12 mouse cellular contexts compared by ENCODE assay signal in genomic region chr13:41825379-41825966, GRCm38 (mm10). TPM values are rescaled to one million over a fixed set of nuclear protein-coding genes. Genes with fewer than 3 reads are reported as not detected.
DNase-seq lines count a peak whose midpoint lies in the region; ATAC-seq and TF ChIP-seq lines count a peak whose summit lies in the region.
"Had no signal": no experiment of that assay in that cellular context is flagged by ENCODE, and none has a peak within 500 bp of the region (broad histone marks: within the 10 kb centered on the region; RNA-seq: fewer than 3 reads in every experiment).

No protein-coding gene starts in this region.

- H3K4me2 ChIP-seq in embryonic facial prominence, embryonic 14.5 days (ENCODE audit: low read depth, low read length): no peak overlapping the region
- H3K4me2 ChIP-seq: lung, embryonic 15.5 days had no signal

- no peak for TF ChIP-seq CTCF in cerebellum, adult 2 months (IDR thresholded peaks at IDR 0.05; ENCODE audit: borderline replicate concordance, insufficient read depth, low read depth, low read length)

- DNase-seq in embryonic facial prominence, embryonic 14.5 days (ENCODE audit: low spot score): peak; percentile 29
- no peak for DNase-seq in embryonic facial prominence, embryonic 10.5 days (ENCODE audit: low spot score)
- peak; percentile 86 for DNase-seq in CD4-positive, CD25-positive, alpha-beta regulatory T cell, adult 2 months (ENCODE audit: low read depth, low spot score)
- DNase-seq in spleen, postnatal 10 days (ENCODE audit: low spot score in 2 of 2): peak; percentile 17 to 41
- DNase-seq in cerebellum, adult 2 months: no peak
- no peak for DNase-seq in kidney, adult 8-10 months
- DNase-seq in gastrocnemius, postnatal 4 days (ENCODE audit: low spot score in 2 of 2): no peak
- DNase-seq: gastrocnemius, adult 2 months had no signal

- H3K9me3 ChIP-seq in embryonic facial prominence, embryonic 14.5 days (ENCODE audit: control insufficient read depth, low read length): no peaks in the 10 kb centered on the region
- no peaks in the 10 kb centered on the region for H3K9me3 ChIP-seq in embryonic facial prominence, embryonic 10.5 days
- H3K9me3 ChIP-seq: lung, embryonic 15.5 days had no signal

- no peaks in the 10 kb centered on the region for H3K36me3 ChIP-seq in embryonic facial prominence, embryonic 14.5 days (ENCODE audit: control insufficient read depth, insufficient read depth, low read length)
- no peaks in the 10 kb centered on the region for H3K36me3 ChIP-seq in embryonic facial prominence, embryonic 10.5 days (replicated peaks)
- H3K36me3 ChIP-seq: lung, embryonic 15.5 days had no signal

- H3K4me1 ChIP-seq in embryonic facial prominence, embryonic 14.5 days (ENCODE audit: control insufficient read depth, insufficient read depth, low read length): no peaks in the 10 kb centered on the region
- H3K4me1 ChIP-seq in embryonic facial prominence, embryonic 10.5 days: peaks cover 8% of the 10 kb centered on the region
- H3K4me1 ChIP-seq in cerebellum, adult 2 months (ENCODE audit: control insufficient read depth, insufficient read depth, low read length): no peaks in the 10 kb centered on the region

- no peak overlapping the region for H3K27ac ChIP-seq in embryonic facial prominence, embryonic 14.5 days (replicated peaks; ENCODE audit: low read depth, low read length)
- H3K27ac ChIP-seq in embryonic facial prominence, embryonic 10.5 days (replicated peaks): no peak overlapping the region
- H3K27ac ChIP-seq in cerebellum, adult 2 months (ENCODE audit: insufficient read depth, low read length): no peak overlapping the region
- H3K27ac ChIP-seq: gastrocnemius, adult 2 months; kidney, postnatal 0 days; lung, embryonic 15.5 days had no signal

- 57% methylated on average over 11 of the region's 11 CpGs for WGBS in embryonic facial prominence, embryonic 14.5 days
- WGBS in embryonic facial prominence, embryonic 10.5 days: 67% methylated on average over 11 of the region's 11 CpGs
- 79% methylated on average over 11 of the region's 11 CpGs for WGBS in cerebellum, adult 2 months

- H3K9ac ChIP-seq in embryonic facial prominence, embryonic 14.5 days (ENCODE audit: low read depth, low read length): no peak overlapping the region
- H3K9ac ChIP-seq: lung, embryonic 15.5 days had no signal

- H3K4me3 ChIP-seq in embryonic facial prominence, embryonic 14.5 days (ENCODE audit: low read depth, low read length): no peak overlapping the region
- no peak overlapping the region for H3K4me3 ChIP-seq in embryonic facial prominence, embryonic 10.5 days
- H3K4me3 ChIP-seq in cerebellum, adult 2 months (replicated peaks; ENCODE audit: insufficient read depth, low read depth, low read length): no peak overlapping the region
- H3K4me3 ChIP-seq: gastrocnemius, adult 2 months; lung, embryonic 15.5 days had no signal

- ATAC-seq in embryonic facial prominence, embryonic 14.5 days (ENCODE audit: low read depth): no peak
- ATAC-seq in granulocyte monocyte progenitor cell, adult 5-6 weeks (replicated peaks; ENCODE audit: poor library complexity, severe bottlenecking): peak; percentile 85
- ATAC-seq: midbrain, embryonic 16.5 days had no signal

- H3K27me3 ChIP-seq in embryonic facial prominence, embryonic 14.5 days (replicated peaks; ENCODE audit: control insufficient read depth, insufficient read depth, low read length): no peaks in the 10 kb centered on the region
- H3K27me3 ChIP-seq in embryonic facial prominence, embryonic 10.5 days (replicated peaks; ENCODE audit: low read depth, poor library complexity, severe bottlenecking): 0 out of 2 replicates have a peak, but pooled peaks cover 5% of the 10 kb centered on the region
- no peaks in the 10 kb centered on the region for H3K27me3 ChIP-seq in cerebellum, adult 2 months (ENCODE audit: control insufficient read depth, insufficient read depth, low read length)
- H3K27me3 ChIP-seq: lung, embryonic 15.5 days had no signal

- no peak for TF ChIP-seq POLR2A in cerebellum, adult 2 months (IDR thresholded peaks at IDR 0.05; ENCODE audit: borderline replicate concordance, insufficient read depth, low read length)

RNA-seq across cellular contexts. Expression of gene Adtrp, which starts 22.0 kb away (rescaled TPM):
- 3.1 and 3.3 TPM in 2 replicates for polyA plus RNA-seq in embryonic facial prominence, embryonic 14.5 days (2014; fragmentation: Nextera tagmentation; extraction: Ambion mirVana)
- not detected in 2 replicates for polyA plus RNA-seq in embryonic facial prominence, embryonic 10.5 days (2016; fragmentation: Nextera tagmentation; extraction: Ambion mirVana)
- total RNA-seq in granulocyte monocyte progenitor cell, adult 5-6 weeks (2014; fragmentation: Nextera tagmentation): not detected in 2 replicates
- 2.2 TPM in 1 of 2 replicates, not detected in the other for total RNA-seq in granulocyte monocyte progenitor cell, adult 5-6 weeks (2017)
- polyA plus RNA-seq in cerebellum, adult 2 months (2012; rRNA removed): 0.07 and 0.51 TPM in 2 replicates
- total RNA-seq in gastrocnemius, postnatal 4 days (2021): under 1 TPM; 0.74 to 0.88 TPM
- total RNA-seq: gastrocnemius, adult 2 months had no signal
- polyA plus RNA-seq: midbrain, embryonic 16.5 days had no signal

Comparison
In these comparisons a context has a peak if more than half of its experiments do, and no peak if none do; other contexts are left out.
1. DNase-seq: peak in embryonic facial prominence, embryonic 14.5 days (single experiment), CD4-positive, CD25-positive, alpha-beta regulatory T cell, adult 2 months (single experiment) and spleen, postnatal 10 days (2 of 2); none in embryonic facial prominence, embryonic 10.5 days (single experiment), cerebellum, adult 2 months (0 of 2), kidney, adult 8-10 months (0 of 2) and gastrocnemius, postnatal 4 days (0 of 2).